Mouse (Mus musculus) cerebellum, adult 2 months (tissue): ENCODE results near the gene Tcam1.

ENCODE experiments used
- CTCF ChIP-seq: fragments of 200-500 bp; IDR thresholded peaks from 2 replicates; pipeline ENCODE4 v1.5.1; 2011; ENCODE audit warnings: low read depth, mild to moderate bottlenecking, control low read depth, low read length, moderate library complexity, borderline replicate concordance; ENCODE audit not compliant: insufficient read depth
- POLR2A ChIP-seq: fragments of 200-500 bp; IDR thresholded peaks from 2 replicates; pipeline ENCODE4 v1.6.1; 2011; ENCODE audit warnings: low read length, control low read depth, borderline replicate concordance; ENCODE audit not compliant: insufficient read depth

DNA sequence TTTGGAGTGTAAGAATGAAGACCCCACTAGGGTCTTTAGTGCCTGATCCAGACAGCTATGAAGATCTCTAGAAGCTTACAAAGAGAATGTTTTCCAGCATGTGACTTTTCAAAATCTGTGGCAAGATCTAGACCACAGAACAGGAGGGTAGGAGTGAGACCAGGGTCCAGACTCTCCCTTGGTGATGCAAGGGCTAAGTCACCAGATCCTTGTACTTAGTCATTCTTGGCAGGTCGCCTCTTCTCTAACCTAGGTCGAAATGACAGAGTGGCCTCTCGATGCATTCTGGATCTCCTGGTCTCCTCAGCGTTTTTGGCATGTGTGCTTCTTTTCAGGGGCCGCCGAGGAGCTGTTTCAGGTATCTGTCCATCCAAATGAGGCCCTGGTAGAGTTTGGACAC lies 6.0 kb downstream of the Tcam1 start:
- TF ChIP-seq POLR2A (no peak), CTCF (no peak)
